Mouse (Mus musculus) heart, embryonic 13.5 days (tissue): ENCODE measurements around the gene 2310034G01Rik. TPM values are rescaled to one million over a fixed set of nuclear protein-coding genes. Genes with fewer than 3 reads are reported as not detected.

Experiments used
- ATAC-seq: fragments of 200-750 bp; cut with Nextera tagmentation; 2 replicates; pipeline ENCODE4 v1.8.0; 2017; ENCODE audit warnings: moderate TSS enrichment; ENCODE audit not compliant: insufficient number of reproducible peaks, low FRiP score, low TSS enrichment; ENCODE audit errors: extremely low read depth
- H3K27ac ChIP-seq: fragments of 300-500 bp; sonication (generic); replicated peaks from 2 replicates; pipeline ENCODE4 v1.5.1; 2015; ENCODE audit warnings: moderate library complexity, mild to moderate bottlenecking, inconsistent platforms
- H3K27me3 ChIP-seq: fragments of 300-500 bp; sonication (generic); replicated peaks from 2 replicates; pipeline ENCODE4 v1.6.1; 2015; ENCODE audit warnings: mild to moderate bottlenecking, inconsistent platforms
- H3K36me3 ChIP-seq: fragments of 300-500 bp; sonication (generic); 2 replicates; pipeline ENCODE4 v1.6.1; 2015; ENCODE audit warnings: mild to moderate bottlenecking, inconsistent platforms
- H3K4me1 ChIP-seq: fragments of 300-500 bp; sonication (generic); 2 replicates; pipeline ENCODE4 v1.6.1; 2015; ENCODE audit warnings: inconsistent platforms
- H3K4me2 ChIP-seq: fragments of 300-500 bp; sonication (generic); 2 replicates; pipeline ENCODE4 v1.6.1; 2015; ENCODE audit warnings: inconsistent platforms, mild to moderate bottlenecking, moderate library complexity
- H3K4me3 ChIP-seq: fragments of 300-500 bp; sonication (generic); 2 replicates; pipeline ENCODE4 v1.5.1; 2015; ENCODE audit warnings: moderate library complexity, mild to moderate bottlenecking, inconsistent platforms
- H3K9ac ChIP-seq: fragments of 300-500 bp; sonication (generic); 2 replicates; pipeline ENCODE4 v1.6.1; 2015; ENCODE audit warnings: inconsistent platforms, mild to moderate bottlenecking, moderate library complexity
- H3K9me3 ChIP-seq: fragments of 300-500 bp; sonication (generic); 2 replicates; pipeline ENCODE4 v1.6.1; 2016; ENCODE audit warnings: inconsistent platforms
- WGBS: fragments of 180-500 bp; shearing (Covaris S2); methylation state at CpG from one replicate; pipeline ENCODE4 v1.1.7; 2015; ENCODE audit warnings: mixed read lengths; 5-methylcytosine and 5-hydroxymethylcytosine counted together
- polyA plus RNA-seq: library from polyadenylated mRNA; unstranded; fragments of >200 nt; fragmentation: Nextera tagmentation; extraction: Ambion mirVana; gene quantifications from 2 replicates; pipeline ENCODE4 v1.2.1, GENCODE M21; 2015

The 2310034G01Rik gene
- polyA plus RNA-seq, 1 experiment from 2014 or later, result 0.76 TPM

- Histone ChIP-seq H3K4me2 (no peak overlapping the region), H3K27me3 (no peaks in the 10 kb centered on the region), H3K27ac (no peak overlapping the region), H3K4me3 (no peak overlapping the region), H3K9ac (no peak overlapping the region), H3K9me3 (no peaks in the 10 kb centered on the region), H3K36me3 (peaks cover 43% of the 10 kb centered on the region), H3K4me1 (peaks cover 21% of the 10 kb centered on the region)
- no peak for ATAC-seq
- 82% methylated on average over 5 of the region's 5 CpGs for WGBS
These were observed 39.8 kb upstream of the 2310034G01Rik start for GRCm38 (mm10) chr19:46389872-46390271.

GRCm38 (mm10) chr19:46382275-46382674, 32.2 kb upstream of the 2310034G01Rik start:
- no peaks in the 10 kb centered on the region for H3K4me1 ChIP-seq
- no peak overlapping the region for H3K9ac ChIP-seq
- H3K27ac ChIP-seq, result no peak overlapping the region
- H3K27me3 ChIP-seq, result no peaks in the 10 kb centered on the region
- no peaks in the 10 kb centered on the region for H3K9me3 ChIP-seq
- no peak overlapping the region for H3K4me3 ChIP-seq
- H3K36me3 ChIP-seq, result peaks cover 95% of the 10 kb centered on the region
- ATAC-seq, result no peak
- 90% methylated on average over 9 of the region's 9 CpGs for WGBS
- no peak overlapping the region for H3K4me2 ChIP-seq

- ATAC-seq, result no peak
- 51% methylated on average over 4 of the region's 4 CpGs for WGBS
- no peaks in the 10 kb centered on the region for H3K4me1 ChIP-seq
These were observed 25.8 kb upstream of the 2310034G01Rik start for GRCm38 (mm10) chr19:46375891-46376290.

GRCm38 (mm10) chr19:46375489-46375888, 25.4 kb upstream of the 2310034G01Rik start:
- WGBS, result 68% methylated on average over 5 of the region's 5 CpGs

More at GRCm38 (mm10) chr19:46375891-46376290, 25.8 kb upstream of the 2310034G01Rik start:
- Histone ChIP-seq H3K27ac (no peak overlapping the region), H3K9ac (no peak overlapping the region), H3K4me2 (no peak overlapping the region), H3K9me3 (no peaks in the 10 kb centered on the region), H3K36me3 (peaks cover 50% of the 10 kb centered on the region), H3K27me3 (no peaks in the 10 kb centered on the region), H3K4me3 (no peak overlapping the region)

GRCm38 (mm10) chr19:46374477-46375088, 24.5 kb upstream of the 2310034G01Rik start:
- Histone ChIP-seq H3K4me1 (no peaks in the 10 kb centered on the region), H3K9me3 (no peaks in the 10 kb centered on the region), H3K4me2 (no peak overlapping the region), H3K4me3 (no peak overlapping the region), H3K27ac (no peak overlapping the region), H3K36me3 (peaks cover 37% of the 10 kb centered on the region), H3K27me3 (no peaks in the 10 kb centered on the region), H3K9ac (no peak overlapping the region)
- ATAC-seq, result no peak
- 48% methylated on average over 21 of the region's 21 CpGs for WGBS

More at GRCm38 (mm10) chr19:46375489-46375888, 25.4 kb upstream of the 2310034G01Rik start:
- H3K9me3 ChIP-seq, result no peaks in the 10 kb centered on the region
- no peak overlapping the region for H3K27ac ChIP-seq
- no peak overlapping the region for H3K4me2 ChIP-seq
- no peak for ATAC-seq
- H3K4me1 ChIP-seq, result no peaks in the 10 kb centered on the region
- no peaks in the 10 kb centered on the region for H3K27me3 ChIP-seq
- H3K36me3 ChIP-seq, result peaks cover 46% of the 10 kb centered on the region
- H3K9ac ChIP-seq, result no peak overlapping the region
- H3K4me3 ChIP-seq, result no peak overlapping the region

GRCm38 (mm10) chr19:46369204-46369603, 19.1 kb upstream of the 2310034G01Rik start:
- H3K27ac ChIP-seq, result no peak overlapping the region
- H3K4me1 ChIP-seq, result 0 out of 2 replicates have a peak, but pooled peaks cover 2% of the 10 kb centered on the region
- H3K4me2 ChIP-seq, result no peak overlapping the region
- H3K9ac ChIP-seq, result no peak overlapping the region
- whole genome bisulfite sequencing, result 7% methylated on average over 4 of the region's 4 CpGs
- H3K27me3 ChIP-seq, result no peaks in the 10 kb centered on the region
- H3K36me3 ChIP-seq, result no peaks in the 10 kb centered on the region
- no peak for ATAC-seq
- no peak overlapping the region for H3K4me3 ChIP-seq
- no peaks in the 10 kb centered on the region for H3K9me3 ChIP-seq

GRCm38 (mm10) chr19:46367798-46368590, 17.9 kb upstream of the 2310034G01Rik start:
- H3K4me2 ChIP-seq, result no peak overlapping the region
- H3K27ac ChIP-seq, result no peak overlapping the region
- ATAC-seq, result no peak
- H3K9ac ChIP-seq, result no peak overlapping the region
- no peak overlapping the region for H3K4me3 ChIP-seq
- H3K36me3 ChIP-seq, result no peaks in the 10 kb centered on the region
- H3K4me1 ChIP-seq, result 0 out of 2 replicates have a peak, but pooled peaks cover 2% of the 10 kb centered on the region
- 76% methylated on average over 23 of the region's 23 CpGs for WGBS
- no peaks in the 10 kb centered on the region for H3K9me3 ChIP-seq
- H3K27me3 ChIP-seq, result no peaks in the 10 kb centered on the region

GRCm38 (mm10) chr19:46363294-46364009, 13.3 kb upstream of the 2310034G01Rik start:
- WGBS, result 74% methylated on average over 11 of the region's 11 CpGs
- ATAC-seq, result no peak

GRCm38 (mm10) chr19:46362104-46362503, 12.0 kb upstream of the 2310034G01Rik start:
- Histone ChIP-seq H3K4me2 (no peak overlapping the region), H3K9me3 (no peaks in the 10 kb centered on the region), H3K4me1 (peaks cover 9% of the 10 kb centered on the region), H3K36me3 (no peaks in the 10 kb centered on the region), H3K4me3 (no peak overlapping the region), H3K27me3 (peaks cover 17% of the 10 kb centered on the region), H3K9ac (no peak overlapping the region), H3K27ac (no peak overlapping the region)
- 79% methylated on average over 8 of the region's 8 CpGs for WGBS
- no peak for ATAC-seq

More at GRCm38 (mm10) chr19:46363294-46364009, 13.3 kb upstream of the 2310034G01Rik start:
- Histone ChIP-seq H3K36me3 (no peaks in the 10 kb centered on the region), H3K9me3 (no peaks in the 10 kb centered on the region), H3K27ac (no peak overlapping the region), H3K4me2 (no peak overlapping the region), H3K9ac (no peak overlapping the region), H3K27me3 (peaks cover 3% of the 10 kb centered on the region), H3K4me3 (no peak overlapping the region), H3K4me1 (no peaks in the 10 kb centered on the region)

- Histone ChIP-seq H3K36me3 (no peaks in the 10 kb centered on the region), H3K9ac (no peak overlapping the region), H3K27me3 (peaks cover 24% of the 10 kb centered on the region), H3K4me2 (peak overlapping the region; percentile 79; the same call in 1 of the 2 replicates), H3K4me1 (peaks cover 18% of the 10 kb centered on the region), H3K9me3 (no peaks in the 10 kb centered on the region), H3K4me3 (no peak overlapping the region), H3K27ac (no peak overlapping the region; the same call in 1 of the 2 replicates)
- WGBS, result 57% methylated on average over 4 of the region's 4 CpGs
- ATAC-seq, result no peak
These were observed 8.3 kb upstream of the 2310034G01Rik start for GRCm38 (mm10) chr19:46358381-46358780.
